In the genomic region with DNA sequence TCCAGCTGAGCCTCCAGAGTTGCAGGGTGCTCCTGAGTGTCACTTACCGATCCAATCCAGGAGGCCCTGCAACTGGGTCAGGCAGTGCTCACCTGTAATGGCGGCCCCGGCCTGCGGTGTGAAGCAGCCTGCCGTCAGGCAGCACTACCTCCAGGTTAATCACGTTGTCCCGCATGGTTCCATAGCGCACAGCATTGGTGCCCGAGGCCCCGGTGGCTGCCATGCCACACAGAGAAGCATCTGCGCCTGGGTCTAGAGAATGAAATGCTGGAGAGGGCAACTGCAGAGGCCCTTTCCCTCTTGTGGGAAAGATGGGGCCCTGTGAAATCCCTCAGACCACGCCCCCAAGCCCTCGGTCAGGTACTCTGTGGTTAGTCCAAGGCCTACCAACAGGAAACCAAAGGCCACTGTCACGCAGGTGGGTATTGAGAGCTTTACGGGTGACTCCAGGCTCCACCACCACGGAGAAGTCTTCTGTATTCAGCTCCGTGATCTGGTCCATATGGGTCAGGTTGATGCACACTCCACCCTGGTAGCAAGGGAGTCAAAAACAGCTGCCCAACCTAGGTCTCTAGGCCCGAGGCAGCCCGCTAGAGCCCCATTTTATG, we compare ENCODE assay signal across 16 mouse cellular contexts. TPM values are rescaled to one million over a fixed set of nuclear protein-coding genes. Genes with fewer than 3 reads are reported as not detected.
DNase-seq lines count a peak whose midpoint lies in the region; ATAC-seq and TF ChIP-seq lines count a peak whose summit lies in the region.
"Had no signal": no experiment of that assay in that cellular context is flagged by ENCODE, and none has a peak within 500 bp of the region (broad histone marks: within the 10 kb centered on the region; RNA-seq: fewer than 3 reads in every experiment).

No protein-coding gene starts in this region.

- no peak for TF ChIP-seq POLR2A in cerebellum, adult 2 months (IDR thresholded peaks at IDR 0.05; ENCODE audit: borderline replicate concordance, insufficient read depth, low read length)

- H3K4me3 ChIP-seq in cerebellum, adult 2 months (replicated peaks; ENCODE audit: insufficient read depth, low read depth, low read length), result no peak overlapping the region
- no peak overlapping the region for H3K4me3 ChIP-seq in liver, embryonic 16.5 days (ENCODE audit: low read depth, low read length)
- H3K4me3 ChIP-seq: liver, embryonic 12.5 days; megakaryocyte, embryonic 14.5 days had no signal

- H3K9me3 ChIP-seq in liver, embryonic 16.5 days (replicated peaks; ENCODE audit: control insufficient read depth, low read length), result no peaks in the 10 kb centered on the region
- H3K9me3 ChIP-seq: embryonic facial prominence, embryonic 13.5 days; limb, embryonic 10.5 days had no signal

- peak; percentile 36 for DNase-seq in cerebellum, adult 9-11 months
- no peak for DNase-seq in cerebellum, adult 2 months
- DNase-seq in liver (no peak), ZHBTc4 (ENCODE audit: low read depth, low spot score) (peak; percentile 43)
- peak; percentile 64 for DNase-seq in thymus, postnatal 14 days
- DNase-seq in right cerebral cortex, postnatal 25 days, result no peak
- DNase-seq in gastrocnemius, adult 18-20 months (ENCODE audit: low spot score), result no peak
- DNase-seq: adrenal gland, adult 2 months; gastrocnemius, postnatal 10 days; kidney, postnatal 10 days had no signal

- H3K9ac ChIP-seq in liver, embryonic 16.5 days (ENCODE audit: low read depth, low read length), result no peak overlapping the region
- H3K9ac ChIP-seq: liver, embryonic 12.5 days had no signal

- H3K4me1 ChIP-seq in cerebellum, adult 2 months (ENCODE audit: control insufficient read depth, insufficient read depth, low read length), result peaks cover 21% of the 10 kb centered on the region
- no peaks in the 10 kb centered on the region; the same call in 1 of the 2 replicates for H3K4me1 ChIP-seq in liver, embryonic 16.5 days (ENCODE audit: control insufficient read depth, low read depth, low read length)

- H3K36me3 ChIP-seq in liver, embryonic 16.5 days (ENCODE audit: control insufficient read depth, insufficient read depth), result no peaks in the 10 kb centered on the region
- H3K36me3 ChIP-seq: liver, embryonic 12.5 days had no signal

- no peak for TF ChIP-seq CTCF in cerebellum, adult 2 months (IDR thresholded peaks at IDR 0.05; ENCODE audit: borderline replicate concordance, insufficient read depth, low read depth, low read length)

- H3K4me2 ChIP-seq in liver, embryonic 16.5 days (ENCODE audit: low read depth, low read length), result no peak overlapping the region

- H3K27ac ChIP-seq in cerebellum, adult 2 months (ENCODE audit: insufficient read depth, low read length), result no peak overlapping the region
- no peak overlapping the region for H3K27ac ChIP-seq in liver, embryonic 16.5 days (ENCODE audit: low read length)
- H3K27ac ChIP-seq: embryonic facial prominence, embryonic 13.5 days; limb, embryonic 10.5 days; liver, embryonic 12.5 days had no signal

- WGBS in cerebellum, adult 2 months, result 94% methylated on average over 19 of the region's 19 CpGs
- WGBS in liver, embryonic 16.5 days (ENCODE audit: insufficient replicate concordance), result 59% methylated on average over 19 of the region's 19 CpGs

- H3K27me3 ChIP-seq in cerebellum, adult 2 months (ENCODE audit: control insufficient read depth, insufficient read depth, low read length), result no peaks in the 10 kb centered on the region
- H3K27me3 ChIP-seq in liver, embryonic 16.5 days (ENCODE audit: control insufficient read depth, insufficient read depth, low read depth, low read length), result no peaks in the 10 kb centered on the region
- H3K27me3 ChIP-seq: embryonic facial prominence, embryonic 13.5 days had no signal

- ATAC-seq in liver, embryonic 16.5 days (ENCODE audit: low read depth), result 0 out of 2 replicates have a peak, but pooled peaks have one; percentile 15
- ATAC-seq: inflammation-experienced regulatory T-cells, adult 6 months had no signal

RNA-seq across cellular contexts. Expression of gene Ldhd, which starts 1.2 kb away (rescaled TPM):
- polyA plus RNA-seq in cerebellum, adult 2 months (2012; rRNA removed), result 22.9 and 24.4 TPM in 2 replicates
- polyA plus RNA-seq in liver, embryonic 16.5 days (2015; fragmentation: Nextera tagmentation; extraction: Ambion mirVana), result 0.34 and 0.57 TPM in 2 replicates
- total RNA-seq in gastrocnemius, adult 18-20 months (2021), result 10 to 100 TPM; 30.3 to 31.4 TPM

RNA-seq across cellular contexts. Expression of gene Zfp1, which starts 14.2 kb away (rescaled TPM):
- 23.7 and 26.0 TPM in 2 replicates for polyA plus RNA-seq in cerebellum, adult 2 months (2012; rRNA removed)
- 4.0 and 5.0 TPM in 2 replicates for polyA plus RNA-seq in liver, embryonic 16.5 days (2015; fragmentation: Nextera tagmentation; extraction: Ambion mirVana)
- 1 to 10 TPM; 8.6 to 9.4 TPM for total RNA-seq in gastrocnemius, adult 18-20 months (2021)

Comparison
In these comparisons a context has a peak if more than half of its experiments do, and no peak if none do; other contexts are left out.
1. DNase-seq: peak in cerebellum, adult 9-11 months (single experiment), ZHBTc4 (single experiment) and thymus, postnatal 14 days (single experiment); none in cerebellum, adult 2 months (0 of 2), liver (single experiment), right cerebral cortex, postnatal 25 days (single experiment) and gastrocnemius, adult 18-20 months (single experiment).
2. RNA of gene Ldhd, which starts 1.2 kb away (polyA plus RNA-seq): 22.9 to 24.4 TPM in cerebellum, adult 2 months; 0.34 to 0.57 TPM in liver, embryonic 16.5 days; every median in the first group is over 10 times any median in the second.